Mouse (Mus musculus) forebrain, embryonic 11.5 days (tissue): ENCODE data around the gene Nupr1. TPM values are rescaled to one million over a fixed set of nuclear protein-coding genes. Genes with fewer than 3 reads are reported as not detected.

Experiments
- ATAC-seq: fragments of 200-750 bp; cut with Nextera tagmentation; replicated peaks from 2 replicates; pipeline ENCODE4 v1.8.0; 2017; ENCODE audit warnings: moderate TSS enrichment; ENCODE audit not compliant: low FRiP score
- DNase-seq: peaks from one replicate; pipeline ENCODE4 v3.0.0-alpha.2; 2017; ENCODE audit warnings: low spot score
- H3K27ac ChIP-seq: fragments of 300-500 bp; sonication (generic); 2 replicates; pipeline ENCODE4 v1.5.1; 2014; ENCODE audit warnings: low read depth, low read length
- H3K27me3 ChIP-seq: fragments of 300-500 bp; sonication (generic); 2 replicates; pipeline ENCODE4 v1.6.1; 2014; ENCODE audit warnings: mild to moderate bottlenecking, low read length, mixed read lengths; ENCODE audit not compliant: control insufficient read depth, insufficient read depth
- H3K36me3 ChIP-seq: fragments of 300-500 bp; sonication (generic); 2 replicates; pipeline ENCODE4 v1.6.1; 2014; ENCODE audit warnings: mild to moderate bottlenecking, low read length, moderate library complexity, mixed read lengths; ENCODE audit not compliant: control insufficient read depth, insufficient read depth
- H3K4me1 ChIP-seq: fragments of 300-500 bp; sonication (generic); replicated peaks from 2 replicates; pipeline ENCODE4 v1.6.1; 2014; ENCODE audit warnings: low read length, mixed read lengths; ENCODE audit not compliant: control insufficient read depth, insufficient read depth
- H3K4me2 ChIP-seq: fragments of 300-500 bp; sonication (generic); 2 replicates; pipeline ENCODE4 v1.6.1; 2014; ENCODE audit warnings: low read depth, mild to moderate bottlenecking, low read length, moderate library complexity, mixed read lengths; ENCODE audit not compliant: severe bottlenecking
- H3K4me3 ChIP-seq: fragments of 300-500 bp; sonication (generic); 2 replicates; pipeline ENCODE4 v1.5.1; 2014; ENCODE audit warnings: low read depth, low read length
- H3K9ac ChIP-seq: fragments of 300-500 bp; sonication (generic); 2 replicates; pipeline ENCODE4 v1.6.1; 2014; ENCODE audit warnings: low read length
- H3K9me3 ChIP-seq: fragments of 300-500 bp; sonication (generic); 2 replicates; pipeline ENCODE4 v1.6.1; 2016; ENCODE audit warnings: low read length, mixed read lengths; ENCODE audit not compliant: control insufficient read depth
- WGBS: fragments of 180-500 bp; shearing (Covaris S2); extraction: QIAGEN DNeasy Blood & Tissue Kit; methylation state at CpG from one replicate; pipeline ENCODE4 v1.1.7; 2014; 5-methylcytosine and 5-hydroxymethylcytosine counted together
- polyA plus RNA-seq: library from polyadenylated mRNA; unstranded; fragments of >200 nt; fragmentation: Nextera tagmentation; extraction: Ambion mirVana; gene quantifications from 2 replicates; pipeline ENCODE4 v1.2.1, GENCODE M21; 2014

Gene Nupr1
- polyA plus RNA-seq, result 1.6 and 3.2 TPM in 2 replicates

DNA sequence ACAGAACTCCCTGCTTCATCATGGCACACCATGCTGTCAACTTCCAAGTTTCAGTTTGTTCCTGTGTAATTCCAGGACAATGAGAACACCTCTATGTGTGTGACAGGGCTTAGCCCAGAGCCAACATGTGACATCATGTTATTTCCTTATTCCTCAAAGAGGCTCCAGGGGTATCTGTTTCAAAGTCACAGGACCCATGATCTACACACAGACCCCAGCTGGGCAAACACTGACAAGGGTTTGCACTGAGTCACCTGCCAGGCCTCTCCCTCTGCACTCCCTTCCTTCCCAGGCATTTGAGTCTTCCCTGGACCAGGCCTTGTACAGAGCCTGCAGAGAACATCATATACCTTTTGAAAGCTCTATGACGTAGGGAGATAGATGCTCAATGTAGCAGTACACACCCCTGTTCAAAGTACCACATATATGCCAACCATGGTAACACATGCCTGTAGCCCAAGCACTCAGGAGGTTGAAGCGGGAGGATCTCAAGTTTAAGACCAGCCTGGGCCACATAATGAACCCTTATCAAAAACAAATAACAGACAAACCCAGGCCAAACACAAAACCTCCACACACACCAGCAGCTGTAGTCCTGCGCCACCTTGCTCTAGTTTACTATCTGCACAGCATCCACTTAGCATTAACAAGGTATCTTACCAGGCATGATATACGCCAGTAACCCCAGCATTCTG lies at the start of gene Nupr1:
Nupr1 (minus strand) TSS at position 38 of the 695 bp plus-strand sequence.
- H3K27ac ChIP-seq, result no peak within 1 kb of the TSS
- 93% methylated on average over 4 of the region's 4 CpGs for WGBS
- H3K4me3 ChIP-seq, result no peak within 1 kb of the TSS
- ATAC-seq (no peak), DNase-seq (no peak)
- H3K4me1 ChIP-seq, result no peaks in the 10 kb centered on the region
- no peaks in the 10 kb centered on the region for H3K36me3 ChIP-seq
- H3K9me3 ChIP-seq, result no peaks in the 10 kb centered on the region
- no peaks in the 10 kb centered on the region for H3K27me3 ChIP-seq
- no peak within 1 kb of the TSS for H3K4me2 ChIP-seq
- no peak within 1 kb of the TSS for H3K9ac ChIP-seq

GRCm38 (mm10) chr7:126679683-126680082 lies 49.0 kb upstream of the Nupr1 start:
- Histone ChIP-seq H3K27me3 (no peaks in the 10 kb centered on the region), H3K27ac (no peak overlapping the region), H3K4me2 (no peak overlapping the region), H3K4me1 (no peaks in the 10 kb centered on the region), H3K4me3 (no peak overlapping the region), H3K36me3 (no peaks in the 10 kb centered on the region), H3K9ac (no peak overlapping the region), H3K9me3 (no peaks in the 10 kb centered on the region)
- WGBS, result 92% methylated on average over 5 of the region's 5 CpGs
- DNase-seq, result no peak
- no peak for ATAC-seq

DNA sequence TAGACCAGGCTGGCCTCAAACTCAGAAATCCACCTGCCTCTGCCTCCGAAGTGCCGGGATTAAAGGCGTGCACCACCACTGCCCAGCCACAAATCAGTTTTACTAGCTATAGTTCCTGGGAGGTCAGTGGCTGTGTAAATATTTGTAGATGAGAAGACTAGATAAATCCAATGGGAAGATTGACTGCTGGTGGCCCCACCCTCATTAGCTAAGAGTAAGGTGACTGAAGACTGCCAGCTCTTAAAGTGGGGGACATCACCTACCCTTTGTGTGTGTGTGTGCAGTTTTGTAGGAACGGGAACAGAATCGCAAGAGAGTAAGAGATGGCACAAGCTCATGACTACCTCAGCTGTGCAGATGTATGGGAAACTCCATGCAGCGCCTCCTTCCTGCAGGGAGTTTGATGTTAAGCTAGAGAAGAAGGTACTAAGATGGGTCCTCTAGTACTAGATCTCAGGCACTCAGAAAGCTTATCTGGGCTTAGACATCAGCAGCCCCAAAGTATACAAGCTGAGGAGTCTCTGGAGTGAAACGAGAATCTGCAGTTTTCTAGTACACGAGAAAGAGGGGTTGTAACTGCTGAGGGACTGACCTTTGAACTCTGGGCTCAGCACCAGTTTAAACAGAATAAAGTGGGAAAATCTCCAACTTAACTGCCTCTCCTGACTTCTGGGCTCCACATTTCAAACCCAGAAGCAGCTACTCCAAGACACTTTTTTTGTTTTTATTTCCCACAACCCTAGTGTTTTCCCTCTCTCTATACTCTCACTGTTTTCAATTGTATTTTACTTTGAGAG lies 48.1 kb upstream of the Nupr1 start:
- no peaks in the 10 kb centered on the region for H3K27me3 ChIP-seq
- H3K9ac ChIP-seq, result no peak overlapping the region
- no peaks in the 10 kb centered on the region for H3K4me1 ChIP-seq
- no peaks in the 10 kb centered on the region for H3K36me3 ChIP-seq
- no peak for DNase-seq
- no peak for ATAC-seq
- H3K4me3 ChIP-seq, result no peak overlapping the region
- H3K27ac ChIP-seq, result no peak overlapping the region
- H3K4me2 ChIP-seq, result no peak overlapping the region
- WGBS, result 89% methylated on average over 8 of the region's 8 CpGs
- H3K9me3 ChIP-seq, result no peaks in the 10 kb centered on the region

GRCm38 (mm10) chr7:126676631-126677220 lies 46.1 kb upstream of the Nupr1 start:
- no peak overlapping the region for H3K27ac ChIP-seq

GRCm38 (mm10) chr7:126676207-126676606 lies 45.5 kb upstream of the Nupr1 start, which contains the start of gene Sult1a1:
Gene Sult1a1, minus strand, starts transcription at chr7:126676432.
- no peak within 1 kb of the TSS for H3K4me2 ChIP-seq
- H3K36me3 ChIP-seq, result no peaks in the 10 kb centered on the region; the same call in 1 of the 2 replicates
- no peak within 1 kb of the TSS for H3K4me3 ChIP-seq
- no peaks in the 10 kb centered on the region for H3K27me3 ChIP-seq
- no peaks in the 10 kb centered on the region for H3K4me1 ChIP-seq
- no peak for ATAC-seq
- no peak within 1 kb of the TSS for H3K27ac ChIP-seq
- no peaks in the 10 kb centered on the region for H3K9me3 ChIP-seq
- no peak within 1 kb of the TSS for H3K9ac ChIP-seq
- 76% methylated on average over 1 of the region's 1 CpGs for WGBS
- DNase-seq, result no peak

More at GRCm38 (mm10) chr7:126676631-126677220, 46.1 kb upstream of the Nupr1 start:
- Histone ChIP-seq H3K27me3 (no peaks in the 10 kb centered on the region), H3K36me3 (no peaks in the 10 kb centered on the region; the same call in 1 of the 2 replicates), H3K9me3 (no peaks in the 10 kb centered on the region), H3K4me2 (no peak overlapping the region), H3K4me1 (no peaks in the 10 kb centered on the region), H3K9ac (no peak overlapping the region), H3K4me3 (no peak overlapping the region)
- DNase-seq (no peak), ATAC-seq (no peak)
- WGBS, result 89% methylated on average over 4 of the region's 4 CpGs

DNA sequence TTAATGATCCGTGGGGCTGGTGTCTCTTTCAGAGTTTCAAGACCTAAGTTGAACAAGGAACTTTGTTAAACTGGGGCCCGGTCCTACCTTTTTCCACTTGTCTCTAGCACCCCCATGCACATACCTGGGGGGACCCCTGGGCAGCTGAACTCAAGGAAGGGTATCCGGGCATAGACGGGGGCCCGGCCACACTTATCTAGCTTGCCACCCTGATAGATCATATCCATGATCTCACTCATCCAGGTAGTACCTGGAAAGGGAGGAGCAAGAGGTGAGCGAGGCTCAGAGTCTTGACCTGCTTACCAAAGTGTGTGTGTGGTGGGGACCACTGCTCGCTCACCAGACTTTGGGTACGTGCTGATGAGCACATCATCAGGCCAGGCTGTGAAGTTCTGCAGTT lies 44.4 kb upstream of the Nupr1 start:
- no peak for ATAC-seq
- Histone ChIP-seq H3K27ac (no peak overlapping the region), H3K4me3 (no peak overlapping the region), H3K4me1 (no peaks in the 10 kb centered on the region), H3K9me3 (no peaks in the 10 kb centered on the region), H3K27me3 (no peaks in the 10 kb centered on the region), H3K4me2 (no peak overlapping the region), H3K9ac (no peak overlapping the region), H3K36me3 (no peaks in the 10 kb centered on the region; the same call in 1 of the 2 replicates)
- 97% methylated on average over 8 of the region's 8 CpGs for WGBS
- no peak for DNase-seq

- no peak for DNase-seq
- Histone ChIP-seq H3K9me3 (no peaks in the 10 kb centered on the region), H3K4me2 (no peak overlapping the region), H3K9ac (no peak overlapping the region), H3K36me3 (no peaks in the 10 kb centered on the region; the same call in 1 of the 2 replicates), H3K27me3 (no peaks in the 10 kb centered on the region), H3K4me3 (no peak overlapping the region), H3K27ac (no peak overlapping the region), H3K4me1 (no peaks in the 10 kb centered on the region)
- WGBS, result 93% methylated on average over 9 of the region's 9 CpGs
- ATAC-seq, result no peak
Observed at GRCm38 (mm10) chr7:126672111-126672510, 41.5 kb upstream of the Nupr1 start.

GRCm38 (mm10) chr7:126670152-126670551 lies 39.5 kb upstream of the Nupr1 start:
- Histone ChIP-seq H3K27ac (no peak overlapping the region), H3K4me3 (no peak overlapping the region), H3K27me3 (no peaks in the 10 kb centered on the region), H3K9me3 (no peaks in the 10 kb centered on the region), H3K9ac (no peak overlapping the region), H3K4me2 (no peak overlapping the region), H3K36me3 (no peaks in the 10 kb centered on the region; the same call in 1 of the 2 replicates), H3K4me1 (no peaks in the 10 kb centered on the region)
- ATAC-seq, result no peak
- whole genome bisulfite sequencing, result 93% methylated on average over 3 of the region's 3 CpGs
- DNase-seq, result no peak
